Mouse (Mus musculus) embryonic facial prominence, embryonic 12.5 days (tissue): Measurements from ENCODE around the gene Setd6. TPM values are rescaled to one million over a fixed set of nuclear protein-coding genes. Genes with fewer than 3 reads are reported as not detected.
A peak's percentile ranks its signal among the peaks of the same experiment; 100 is the strongest.

Experiments used
- microRNA-seq: library from miRNA; unstranded; fragments of <30 nt; microRNA quantifications from one replicate; pipeline ENCODE4, GENCODE M21; 2017
- polyA plus RNA-seq: library from polyadenylated mRNA; unstranded; fragments of >200 nt; fragmentation: Nextera tagmentation; extraction: Ambion mirVana; gene quantifications from 2 replicates; pipeline ENCODE4 v1.2.1, GENCODE M21; 2016

Setd6 gene
- polyA plus RNA-seq, 1 experiment from 2014 or later = 21.4 TPM

Small RNA genes within 50 kb of the gene (microRNA-seq; reads per million reads assigned to microRNA genes)
- gene Mir7073 = 2.9 reads per million, percentile 12 among the genes with 10 or more reads in this experiment

Other genes with a start within 250 kb of the Setd6 start
- 12.2 and 12.9 TPM in 2 replicates for gene Csnk2a2, start 225.8 kb upstream of the Setd6 start, polyA plus RNA-seq
- 0.20 and 0.29 TPM in 2 replicates for gene Ccdc113, start 181.8 kb upstream of the Setd6 start, polyA plus RNA-seq
- gene Prss54, start 139.5 kb upstream of the Setd6 start, polyA plus RNA-seq = not detected in 2 replicates
- gene Gins3, start 82.4 kb upstream of the Setd6 start, polyA plus RNA-seq = 28.5 and 29.8 TPM in 2 replicates
- 27.3 and 34.4 TPM in 2 replicates for gene Ndrg4, start 38.9 kb upstream of the Setd6 start, polyA plus RNA-seq
- gene Cnot1, start 91.6 kb downstream of the Setd6 start, polyA plus RNA-seq = 83.9 and 91.4 TPM in 2 replicates
- 368 and 387 TPM in 2 replicates for gene Sap18b, start 109.5 kb downstream of the Setd6 start, polyA plus RNA-seq
- 15.9 and 16.7 TPM in 2 replicates for gene Slc38a7, start 137.7 kb downstream of the Setd6 start, polyA plus RNA-seq
- gene Got2, start 172.7 kb downstream of the Setd6 start, polyA plus RNA-seq = 181 and 185 TPM in 2 replicates